Mouse (Mus musculus) intestine, embryonic 16.5 days (tissue): Measurements from ENCODE around the gene Rfpl4. TPM values are rescaled to one million over a fixed set of nuclear protein-coding genes. Genes with fewer than 3 reads are reported as not detected.

ENCODE experiments used
- ATAC-seq: fragments of 200-750 bp; cut with Nextera tagmentation; 2 replicates; pipeline ENCODE4 v1.8.0; 2017; ENCODE audit warnings: moderate TSS enrichment, moderate library complexity
- H3K27ac ChIP-seq: fragments of 300-500 bp; sonication (generic); 2 replicates; pipeline ENCODE4 v1.5.1; 2014; ENCODE audit warnings: mild to moderate bottlenecking, low read length
- H3K27me3 ChIP-seq: fragments of 300-500 bp; sonication (generic); replicated peaks from 2 replicates; pipeline ENCODE4 v1.6.1; 2014; ENCODE audit warnings: low read length, control low read depth, mixed read lengths; ENCODE audit not compliant: control insufficient read depth, insufficient read depth
- H3K36me3 ChIP-seq: fragments of 300-500 bp; sonication (generic); 2 replicates; pipeline ENCODE4 v1.6.1; 2014; ENCODE audit warnings: low read length, control low read depth; ENCODE audit not compliant: control insufficient read depth, insufficient read depth
- H3K4me1 ChIP-seq: fragments of 300-500 bp; sonication (generic); 2 replicates; pipeline ENCODE4 v1.6.1; 2014; ENCODE audit warnings: low read length, control low read depth, mixed read lengths; ENCODE audit not compliant: control insufficient read depth, insufficient read depth
- H3K4me2 ChIP-seq: fragments of 300-500 bp; sonication (generic); 2 replicates; pipeline ENCODE4 v1.6.1; 2014; ENCODE audit warnings: low read depth, low read length, control low read depth
- H3K4me3 ChIP-seq: fragments of 300-500 bp; sonication (generic); 2 replicates; pipeline ENCODE4 v1.5.1; 2014; ENCODE audit warnings: mild to moderate bottlenecking, low read length
- H3K9ac ChIP-seq: fragments of 300-500 bp; sonication (generic); 2 replicates; pipeline ENCODE4 v1.6.1; 2014; ENCODE audit warnings: low read depth, low read length
- H3K9me3 ChIP-seq: fragments of 300-500 bp; sonication (generic); 2 replicates; pipeline ENCODE4 v1.6.1; 2016; ENCODE audit warnings: low read length, control low read depth; ENCODE audit not compliant: control insufficient read depth
- WGBS: fragments of 180-500 bp; shearing (Covaris S2); extraction: QIAGEN DNeasy Blood & Tissue Kit; methylation state at CpG from one replicate; pipeline ENCODE4 v1.1.7; 2014; 5-methylcytosine and 5-hydroxymethylcytosine counted together
- microRNA-seq: library from miRNA; unstranded; fragments of <30 nt; microRNA quantifications from one replicate; pipeline ENCODE4, GENCODE M21; 2016
- polyA plus RNA-seq: library from polyadenylated mRNA; unstranded; fragments of >200 nt; fragmentation: Nextera tagmentation; extraction: Ambion mirVana; gene quantifications from 2 replicates; pipeline ENCODE4 v1.2.1, GENCODE M21; 2015

Gene Rfpl4
- polyA plus RNA-seq, 1 experiment from 2014 or later = not detected

DNA sequence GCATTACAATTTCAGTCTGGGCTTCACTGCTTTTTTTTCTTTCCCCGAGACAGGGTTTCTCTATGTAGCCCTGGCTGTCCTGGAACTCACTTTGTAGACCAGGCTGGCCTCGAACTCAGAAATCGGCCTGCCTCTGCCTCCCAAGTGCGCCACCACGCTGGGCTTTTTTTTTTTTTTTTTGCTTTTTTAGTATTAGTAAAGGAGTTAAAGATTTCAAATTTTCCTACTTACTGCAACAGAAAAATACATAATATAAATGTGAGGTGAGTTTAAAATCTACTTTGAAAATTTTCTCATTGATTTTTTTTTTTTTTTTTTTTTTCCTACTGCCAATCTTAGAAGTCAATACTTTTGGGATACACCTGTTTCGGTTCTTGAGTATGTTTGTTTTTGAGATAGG, 51.9 kb downstream of the Rfpl4 start:
- H3K27ac ChIP-seq = no peak overlapping the region
- H3K36me3 ChIP-seq = peaks cover 12% of the 10 kb centered on the region
- H3K4me2 ChIP-seq = no peak overlapping the region
- peaks cover 36% of the 10 kb centered on the region for H3K4me1 ChIP-seq
- no peak overlapping the region for H3K4me3 ChIP-seq
- H3K27me3 ChIP-seq = no peaks in the 10 kb centered on the region
- no peak for ATAC-seq
- H3K9ac ChIP-seq = no peak overlapping the region
- WGBS = 94% methylated on average over 6 of the region's 6 CpGs
- no peaks in the 10 kb centered on the region for H3K9me3 ChIP-seq

- Histone ChIP-seq H3K27me3 (peaks cover 7% of the 10 kb centered on the region; the same call in 1 of the 2 replicates), H3K4me2 (peak overlapping the region; percentile 72), H3K36me3 (peaks cover 6% of the 10 kb centered on the region; the same call in 1 of the 2 replicates), H3K9ac (peak overlapping the region; percentile 97), H3K4me3 (peak overlapping the region; percentile 61), H3K4me1 (peaks cover 42% of the 10 kb centered on the region), H3K9me3 (no peaks in the 10 kb centered on the region), H3K27ac (peak overlapping the region; percentile 100)
- under 1% methylated on average over 49 of the region's 51 CpGs for WGBS
- peak; percentile 61 for ATAC-seq
Measured at GRCm38 (mm10) chr7:5062360-5063001, 54.3 kb downstream of the Rfpl4 start.

DNA sequence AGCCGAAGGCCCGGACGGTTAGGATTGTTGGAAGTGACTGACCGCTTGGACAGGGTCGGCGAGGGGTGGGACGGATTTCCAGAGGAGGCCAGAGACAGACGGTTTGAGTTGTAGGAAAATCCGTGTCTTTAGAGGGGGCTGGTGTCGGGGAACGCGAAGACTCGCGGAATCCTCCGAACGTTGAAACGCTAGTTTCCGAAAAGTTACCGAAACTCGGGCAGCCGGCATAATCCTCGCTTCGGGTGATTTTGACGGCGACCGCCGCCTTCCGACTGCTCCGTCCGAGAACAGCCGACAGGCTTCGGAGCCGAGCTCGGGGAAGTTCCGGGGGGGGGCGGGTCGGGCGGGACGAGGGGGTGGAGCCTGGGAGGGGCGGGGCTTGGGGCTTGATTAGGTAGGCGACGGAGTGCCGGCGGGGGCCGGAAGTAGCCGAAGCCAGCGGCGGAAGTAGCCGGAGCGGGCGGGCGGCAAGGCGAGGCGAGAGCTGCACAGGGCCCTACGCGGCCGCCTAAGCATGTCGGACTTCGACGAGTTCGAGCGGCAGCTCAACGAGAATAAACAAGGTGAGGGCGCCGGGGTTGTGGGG, 54.9 kb downstream of the Rfpl4 start, which contains the start of gene U2af2:
TSS of gene U2af2 (plus strand) at position 370 of the 586 bp plus-strand sequence.
- H3K4me1 ChIP-seq = peaks cover 40% of the 10 kb centered on the region
- ATAC-seq = peak; percentile 79

DNA sequence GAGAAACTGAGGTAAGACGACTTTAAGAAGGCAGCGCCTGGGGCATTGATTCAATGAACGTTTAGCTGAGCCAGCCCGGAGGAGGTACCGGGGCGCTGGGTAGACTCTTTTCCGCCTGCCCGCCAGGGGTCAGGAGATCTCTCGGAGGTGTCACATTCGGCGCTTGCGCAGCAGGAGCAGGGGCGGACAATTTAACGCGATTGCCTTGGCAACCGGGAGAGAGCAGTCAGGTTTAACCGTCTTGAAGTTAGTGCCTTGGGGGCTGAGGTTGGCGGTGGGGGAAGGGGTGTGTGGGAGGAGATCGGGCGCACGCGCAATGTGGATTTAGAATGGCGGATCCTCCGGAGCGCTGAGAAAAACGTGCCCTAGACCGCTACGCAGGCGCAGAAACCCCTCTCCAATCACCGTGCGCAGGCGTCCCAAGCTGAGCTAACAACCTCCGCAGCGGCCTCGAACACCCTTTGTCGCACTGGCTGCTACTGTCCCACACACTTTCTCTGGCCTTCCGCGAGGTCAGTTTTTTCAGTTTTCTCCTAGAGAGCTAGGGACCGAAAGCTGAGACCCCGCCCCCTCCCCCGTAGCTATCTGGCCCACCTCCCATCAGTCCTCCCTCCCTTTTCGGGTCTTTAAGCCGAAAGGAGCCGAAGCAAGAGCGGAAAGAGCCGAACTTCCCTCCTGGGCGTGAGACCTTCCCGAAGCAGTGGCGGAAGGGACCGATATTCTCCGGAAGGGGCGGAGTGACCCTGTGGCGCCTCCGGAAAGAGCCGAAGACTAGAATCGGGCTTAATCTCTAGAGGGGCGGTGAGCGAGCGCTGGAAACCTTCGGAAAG, 55.6 kb downstream of the Rfpl4 start:
- under 1% methylated on average over 60 of the region's 60 CpGs for WGBS
- peaks cover 39% of the 10 kb centered on the region for H3K4me1 ChIP-seq
- peaks cover 20% of the 10 kb centered on the region for H3K27me3 ChIP-seq
- peak overlapping the region; percentile 61 for H3K4me3 ChIP-seq
- H3K4me2 ChIP-seq = peak overlapping the region; percentile 99
- peak overlapping the region; percentile 100 for H3K27ac ChIP-seq
- H3K9me3 ChIP-seq = no peaks in the 10 kb centered on the region
- H3K36me3 ChIP-seq = peaks cover 3% of the 10 kb centered on the region; the same call in 1 of the 2 replicates
- peak; percentile 91 for ATAC-seq
- H3K9ac ChIP-seq = peak overlapping the region; percentile 97

More for the DNA sequence above, 54.9 kb downstream of the Rfpl4 start, which contains the start of gene U2af2:
- Histone ChIP-seq H3K4me3 (peak within 1 kb of the TSS; percentile 61), H3K27me3 (peaks cover 13% of the 10 kb centered on the region), H3K4me2 (peak within 1 kb of the TSS; percentile 99), H3K9ac (peak within 1 kb of the TSS; percentile 97), H3K36me3 (peaks cover 6% of the 10 kb centered on the region; the same call in 1 of the 2 replicates), H3K9me3 (no peaks in the 10 kb centered on the region), H3K27ac (peak within 1 kb of the TSS; percentile 100)
- WGBS = under 1% methylated on average over 58 of the region's 65 CpGs

GRCm38 (mm10) chr7:5060239-5060731, 56.5 kb downstream of the Rfpl4 start:
- no peaks in the 10 kb centered on the region for H3K9me3 ChIP-seq

More at GRCm38 (mm10) chr7:5060239-5060731, 56.5 kb downstream of the Rfpl4 start:
- 3% methylated on average over 27 of the region's 27 CpGs for WGBS
- peak; percentile 9 for ATAC-seq
- Histone ChIP-seq H3K36me3 (no peaks in the 10 kb centered on the region), H3K4me3 (peak overlapping the region; percentile 61), H3K27me3 (peaks cover 29% of the 10 kb centered on the region), H3K9ac (peak overlapping the region; percentile 97), H3K4me2 (peak overlapping the region; percentile 99), H3K4me1 (peaks cover 30% of the 10 kb centered on the region), H3K27ac (peak overlapping the region; percentile 100)

Small RNA genes lying within 50 kb of the gene (microRNA-seq; reads per million reads assigned to microRNA genes)
- gene Gm26217 = not detected

Other genes with a start within 250 kb of the Rfpl4 start
- gene Isoc2b, start 246.7 kb downstream of the Rfpl4 start, polyA plus RNA-seq = 17.8 and 22.9 TPM in 2 replicates
- gene Isoc2a, start 239.8 kb downstream of the Rfpl4 start, polyA plus RNA-seq = 1.4 TPM in 2 replicates
- gene Gm36210, start 210.4 kb downstream of the Rfpl4 start, polyA plus RNA-seq = not detected in 2 replicates
- gene Zfp628, start 201.7 kb downstream of the Rfpl4 start, polyA plus RNA-seq = 2.7 TPM in 2 replicates
- gene Nat14, start 194.9 kb downstream of the Rfpl4 start, polyA plus RNA-seq = 3.1 and 3.6 TPM in 2 replicates
- gene Ssc5d, start 191.2 kb downstream of the Rfpl4 start, polyA plus RNA-seq = 3.6 and 3.7 TPM in 2 replicates
- gene Sbk2, start 152.5 kb downstream of the Rfpl4 start, polyA plus RNA-seq = 0.56 and 0.58 TPM in 2 replicates
- gene Sbk3, start 145.8 kb downstream of the Rfpl4 start, polyA plus RNA-seq = not detected in 2 replicates
- gene Zfp579, start 120.8 kb downstream of the Rfpl4 start, polyA plus RNA-seq = 20.3 and 21.7 TPM in 2 replicates
- 24.3 and 27.3 TPM in 2 replicates for gene Zfp524, start 102.5 kb downstream of the Rfpl4 start, polyA plus RNA-seq
- 25.4 and 27.1 TPM in 2 replicates for gene Fiz1, start 102.3 kb downstream of the Rfpl4 start, polyA plus RNA-seq
- 3.6 and 4.7 TPM in 2 replicates for gene Gm44973, start 101.5 kb downstream of the Rfpl4 start, polyA plus RNA-seq
- 3.5 and 4.0 TPM in 2 replicates for gene Zfp865, start 96.6 kb downstream of the Rfpl4 start, polyA plus RNA-seq
- 10.1 and 13.7 TPM in 2 replicates for gene Ccdc106, start 96.4 kb downstream of the Rfpl4 start, polyA plus RNA-seq
- not detected in 2 replicates for gene 4632433K11Rik, start 82.8 kb downstream of the Rfpl4 start, polyA plus RNA-seq
- 7.9 and 8.0 TPM in 2 replicates for gene Zfp784, start 78.5 kb downstream of the Rfpl4 start, polyA plus RNA-seq
- 18.2 and 20.2 TPM in 2 replicates for gene Zfp580, start 65.4 kb downstream of the Rfpl4 start, polyA plus RNA-seq
- gene U2af2, start 54.8 kb downstream of the Rfpl4 start, polyA plus RNA-seq = 107 and 112 TPM in 2 replicates
- 75.0 and 87.4 TPM in 2 replicates for gene Epn1, start 36.7 kb downstream of the Rfpl4 start, polyA plus RNA-seq
- gene Rasl2-9, start 9.0 kb upstream of the Rfpl4 start, polyA plus RNA-seq = 0.67 and 0.80 TPM in 2 replicates
- gene Vmn1r55, start 32.7 kb upstream of the Rfpl4 start, polyA plus RNA-seq = not detected in 2 replicates
- not detected in 2 replicates for gene Vmn1r56, start 79.8 kb upstream of the Rfpl4 start, polyA plus RNA-seq
- gene Vmn1r57, start 101.5 kb upstream of the Rfpl4 start, polyA plus RNA-seq = not detected in 2 replicates
- gene Gm5065, start 233.6 kb upstream of the Rfpl4 start, polyA plus RNA-seq = not detected in 2 replicates
- gene Nlrp2, start 234.1 kb upstream of the Rfpl4 start, polyA plus RNA-seq = not detected in 2 replicates